15 mouse cellular contexts compared by ENCODE assay signal in the genomic region with DNA sequence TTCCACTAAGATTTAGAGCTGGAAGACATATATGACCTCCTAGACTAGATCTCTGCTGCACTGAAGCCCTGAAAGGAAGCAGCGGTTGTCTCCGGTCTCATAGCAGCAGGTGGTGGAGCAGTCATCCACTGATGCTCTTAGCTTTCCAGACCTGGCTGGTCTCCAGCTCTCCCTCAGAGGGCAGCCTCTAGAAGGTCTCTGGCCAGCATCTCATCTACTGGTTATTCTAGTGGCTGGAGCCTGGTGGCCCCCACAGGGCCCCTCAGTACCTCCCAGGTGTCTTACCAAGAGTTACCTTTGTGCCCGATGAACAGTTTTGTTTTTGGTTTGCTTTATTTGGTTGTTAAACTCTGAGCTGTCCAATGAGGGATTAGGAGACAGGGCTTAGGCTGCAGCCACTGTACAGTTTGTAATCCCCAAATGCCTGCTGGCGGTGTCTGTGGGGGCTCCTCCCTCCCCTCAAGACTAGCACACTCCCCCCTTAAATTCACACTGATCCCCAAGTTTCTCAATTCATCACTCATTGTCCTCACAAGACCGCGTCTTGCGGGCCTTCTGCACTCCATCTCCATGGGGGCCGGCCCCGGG. TPM values are rescaled to one million over a fixed set of nuclear protein-coding genes. Genes with fewer than 3 reads are reported as not detected.
DNase-seq lines count a peak whose midpoint lies in the region; ATAC-seq lines count a peak whose summit lies in the region.
"Had no signal": no experiment of that assay in that cellular context is flagged by ENCODE, and none has a peak within 500 bp of the region (broad histone marks: within the 10 kb centered on the region; RNA-seq: fewer than 3 reads in every experiment).

No protein-coding gene starts in this region.

- ATAC-seq in hindbrain, embryonic 13.5 days (ENCODE audit: low FRiP score), result no peak
- no peak for ATAC-seq in hindbrain, embryonic 16.5 days
- ATAC-seq in forebrain, embryonic 16.5 days, result no peak
- no peak for ATAC-seq in neural tube, embryonic 14.5 days (ENCODE audit: low read depth)
- ATAC-seq: liver, embryonic 12.5 days had no signal

- WGBS in hindbrain, embryonic 13.5 days, result 52% methylated on average over 9 of the region's 9 CpGs
- 50% methylated on average over 9 of the region's 9 CpGs for WGBS in hindbrain, embryonic 16.5 days
- WGBS in forebrain, embryonic 16.5 days, result 48% methylated on average over 9 of the region's 9 CpGs
- 68% methylated on average over 9 of the region's 9 CpGs for WGBS in neural tube, embryonic 14.5 days

- H3K36me3 ChIP-seq in hindbrain, embryonic 13.5 days, result 0 out of 2 replicates have a peak, but pooled peaks cover 5% of the 10 kb centered on the region
- H3K36me3 ChIP-seq in hindbrain, embryonic 16.5 days (ENCODE audit: control insufficient read depth, insufficient read depth, low read length), result no peaks in the 10 kb centered on the region
- no peaks in the 10 kb centered on the region for H3K36me3 ChIP-seq in forebrain, embryonic 16.5 days (ENCODE audit: control insufficient read depth, insufficient read depth)
- no peaks in the 10 kb centered on the region for H3K36me3 ChIP-seq in neural tube, embryonic 14.5 days (ENCODE audit: control insufficient read depth, insufficient read depth, low read length)
- H3K36me3 ChIP-seq: heart, embryonic 13.5 days; liver, embryonic 12.5 days had no signal

- no peak overlapping the region for H3K4me3 ChIP-seq in hindbrain, embryonic 13.5 days
- H3K4me3 ChIP-seq in hindbrain, embryonic 16.5 days (ENCODE audit: low read length), result no peak overlapping the region
- no peak overlapping the region for H3K4me3 ChIP-seq in forebrain, embryonic 16.5 days (replicated peaks; ENCODE audit: low read length)
- H3K4me3 ChIP-seq in neural tube, embryonic 14.5 days (ENCODE audit: low read depth, low read length), result no peak overlapping the region
- H3K4me3 ChIP-seq: gastrocnemius, adult 2 months; heart, embryonic 13.5 days; liver, embryonic 12.5 days had no signal

- H3K27me3 ChIP-seq in hindbrain, embryonic 13.5 days, result no peaks in the 10 kb centered on the region
- H3K27me3 ChIP-seq in hindbrain, embryonic 16.5 days (replicated peaks; ENCODE audit: control insufficient read depth, insufficient read depth, low read length), result no peaks in the 10 kb centered on the region
- no peaks in the 10 kb centered on the region for H3K27me3 ChIP-seq in forebrain, embryonic 16.5 days (replicated peaks; ENCODE audit: control insufficient read depth, insufficient read depth, low read length)
- H3K27me3 ChIP-seq in neural tube, embryonic 14.5 days (ENCODE audit: control insufficient read depth, insufficient read depth, low read length), result no peaks in the 10 kb centered on the region
- H3K27me3 ChIP-seq: heart, embryonic 13.5 days had no signal

- no peak overlapping the region for H3K9ac ChIP-seq in hindbrain, embryonic 13.5 days
- H3K9ac ChIP-seq in hindbrain, embryonic 16.5 days (ENCODE audit: low read depth, low read length), result no peak overlapping the region
- no peak overlapping the region for H3K9ac ChIP-seq in forebrain, embryonic 16.5 days (replicated peaks; ENCODE audit: low read depth, low read length)
- H3K9ac ChIP-seq in neural tube, embryonic 14.5 days (replicated peaks; ENCODE audit: low read depth, low read length), result no peak overlapping the region
- H3K9ac ChIP-seq: heart, embryonic 13.5 days; liver, embryonic 12.5 days had no signal

- peaks cover 76% of the 10 kb centered on the region for H3K4me1 ChIP-seq in hindbrain, embryonic 13.5 days (replicated peaks)
- H3K4me1 ChIP-seq in hindbrain, embryonic 16.5 days (ENCODE audit: control insufficient read depth, insufficient read depth, low read depth, low read length), result peaks cover 31% of the 10 kb centered on the region
- H3K4me1 ChIP-seq in forebrain, embryonic 16.5 days (replicated peaks; ENCODE audit: control insufficient read depth, insufficient read depth, low read length), result peaks cover 53% of the 10 kb centered on the region
- H3K4me1 ChIP-seq in neural tube, embryonic 14.5 days (ENCODE audit: control insufficient read depth, insufficient read depth, low read length), result peaks cover 25% of the 10 kb centered on the region

- peak overlapping the region; percentile 85 for H3K27ac ChIP-seq in hindbrain, embryonic 13.5 days
- no peak overlapping the region for H3K27ac ChIP-seq in hindbrain, embryonic 16.5 days (ENCODE audit: low read depth, low read length)
- H3K27ac ChIP-seq in forebrain, embryonic 16.5 days (ENCODE audit: low read length), result peak overlapping the region; percentile 30; the same call in 1 of the 2 replicates
- peak overlapping the region; percentile 71; the same call in 1 of the 2 replicates for H3K27ac ChIP-seq in neural tube, embryonic 14.5 days (ENCODE audit: low read depth, low read length)
- H3K27ac ChIP-seq: gastrocnemius, adult 2 months; liver, embryonic 12.5 days had no signal

- no peak overlapping the region for H3K4me2 ChIP-seq in hindbrain, embryonic 13.5 days
- no peak overlapping the region for H3K4me2 ChIP-seq in hindbrain, embryonic 16.5 days (ENCODE audit: low read length)
- no peak overlapping the region for H3K4me2 ChIP-seq in forebrain, embryonic 16.5 days (ENCODE audit: low read length)
- no peak overlapping the region for H3K4me2 ChIP-seq in neural tube, embryonic 14.5 days (ENCODE audit: low read depth, low read length)
- H3K4me2 ChIP-seq: heart, embryonic 13.5 days; liver, embryonic 12.5 days had no signal

- DNase-seq in cerebellum, adult 9-10 months, result peak; percentile 82
- no peak for DNase-seq in thymus, postnatal 4 days
- DNase-seq in frontal cortex, adult 2 months (ENCODE audit: extremely low spot score in 1 of 2, low spot score in 1 of 2), result no peak
- DNase-seq in lung, postnatal 10 days, result no peak
- DNase-seq: adrenal gland, adult 8-10 months; gastrocnemius, adult 2 months; lung, postnatal 4 days; right cerebral cortex, postnatal 14 days; thymus, postnatal 25 days had no signal

- no peaks in the 10 kb centered on the region for H3K9me3 ChIP-seq in hindbrain, embryonic 13.5 days
- H3K9me3 ChIP-seq in hindbrain, embryonic 16.5 days (ENCODE audit: control insufficient read depth, low read length), result no peaks in the 10 kb centered on the region
- no peaks in the 10 kb centered on the region for H3K9me3 ChIP-seq in forebrain, embryonic 16.5 days (ENCODE audit: control insufficient read depth, low read length)
- H3K9me3 ChIP-seq in neural tube, embryonic 14.5 days (ENCODE audit: control insufficient read depth, low read length), result no peaks in the 10 kb centered on the region
- H3K9me3 ChIP-seq: heart, embryonic 13.5 days; liver, embryonic 12.5 days had no signal

RNA-seq across cellular contexts. Expression of gene A3galt2, which starts 34.0 kb away (rescaled TPM):
- polyA plus RNA-seq in hindbrain, embryonic 13.5 days (2015; fragmentation: Nextera tagmentation; extraction: Ambion mirVana), result 0.38 and 0.53 TPM in 2 replicates
- 0.23 and 0.36 TPM in 2 replicates for polyA plus RNA-seq in hindbrain, embryonic 16.5 days (2015; fragmentation: Nextera tagmentation; extraction: Ambion mirVana)
- polyA plus RNA-seq in forebrain, embryonic 16.5 days (2015; fragmentation: Nextera tagmentation; extraction: Ambion mirVana), result 0.43 and 0.63 TPM in 2 replicates
- polyA plus RNA-seq in neural tube, embryonic 14.5 days (2014; fragmentation: Nextera tagmentation; extraction: Ambion mirVana), result 0.45 and 0.51 TPM in 2 replicates
- polyA plus RNA-seq in frontal cortex, adult 2 months (2012; rRNA removed), result 0.90 and 1.0 TPM in 2 replicates
